Mouse (Mus musculus) cerebellum, postnatal 14 days (tissue): ENCODE results near the gene Gm17606.
A peak's percentile ranks its signal among the peaks of the same experiment; 100 is the strongest.
"Not testable (repeated sequence)": the region's sequence is repeated elsewhere in the genome, so short reads cannot be mapped to it uniquely, and the experiment has no call there.

Source experiments
- DNase-seq, 2 experiments: peaks; one replicate each; pipeline ENCODE4 v3.0.0; 2021; ENCODE audit warnings: mixed read lengths in 2 of 2

The Gm17606 gene

DNA sequence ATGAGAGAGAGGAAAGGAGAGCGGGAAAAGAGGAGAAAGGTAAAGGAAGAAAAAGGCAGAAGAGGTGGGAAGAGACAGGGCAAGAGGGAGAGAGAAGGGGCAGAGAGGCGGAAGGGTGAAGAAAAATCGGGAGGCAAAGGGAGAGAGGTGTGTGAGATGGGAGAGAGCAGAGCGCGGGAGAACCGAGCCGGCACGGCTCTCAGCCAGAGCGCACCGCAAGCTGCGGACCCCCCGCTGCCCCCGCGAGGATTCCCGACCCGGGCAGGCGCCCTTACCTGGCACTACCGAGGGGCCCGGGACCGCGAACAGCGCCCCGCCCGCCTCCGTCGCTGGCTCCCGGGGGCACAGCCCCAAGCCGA, at the start of gene Gm17606:
Gene Gm17606 (plus strand): TSS at position 7 of the 359 bp plus-strand sequence.
- no peak for DNase-seq

DNA sequence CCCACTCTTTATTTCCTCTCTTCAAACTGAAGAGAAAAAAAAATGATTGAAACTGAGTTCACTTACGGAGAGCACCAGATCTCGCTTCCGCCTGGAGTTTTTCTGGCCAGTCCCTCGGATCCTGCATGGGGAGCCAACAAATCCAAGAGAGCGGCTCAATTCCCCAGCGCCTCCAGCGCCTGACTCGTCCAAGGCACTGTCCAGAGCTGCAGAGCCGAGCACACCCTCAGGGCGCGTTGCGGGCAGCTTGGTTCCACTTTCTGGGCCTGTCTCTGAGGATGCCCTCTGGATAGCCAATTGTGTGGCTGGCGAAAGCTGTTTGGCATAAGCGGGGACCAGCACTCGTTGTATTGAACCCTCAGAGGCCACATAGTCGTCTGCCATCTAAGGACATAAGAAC, 49.7 kb upstream of the Gm17606 start:
- no peak for DNase-seq

DNA sequence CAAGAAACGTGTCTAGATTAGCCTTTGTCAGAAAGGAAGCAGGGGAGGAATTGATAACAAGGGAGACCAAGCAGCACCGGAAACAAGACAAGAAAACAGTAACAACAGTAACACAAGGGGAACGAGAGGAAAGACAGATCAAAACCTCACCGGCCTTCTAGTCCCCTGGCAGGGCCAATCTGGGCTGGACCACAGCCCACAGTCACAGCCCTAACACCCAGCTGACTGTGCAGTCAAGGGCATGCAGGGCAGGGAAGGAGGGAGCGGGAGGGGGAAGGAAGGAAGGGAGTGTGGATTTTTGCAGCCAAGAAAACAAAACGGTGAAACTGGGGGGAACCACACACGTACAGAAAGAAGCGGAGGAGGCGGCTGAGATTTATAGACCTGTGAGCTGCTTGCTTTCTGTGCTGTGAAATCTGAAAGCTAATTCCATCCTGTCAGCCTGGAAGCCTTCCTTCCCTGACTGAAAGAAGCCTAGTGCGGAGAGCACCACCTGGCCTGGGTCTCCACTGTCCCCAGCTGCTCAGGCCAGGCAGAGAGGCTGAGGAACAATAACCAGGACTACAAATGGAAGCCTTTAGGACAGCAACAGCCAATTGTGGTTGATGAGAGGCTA, 48.3 kb upstream of the Gm17606 start:
- peak; percentile 31 to 58 for DNase-seq

DNA sequence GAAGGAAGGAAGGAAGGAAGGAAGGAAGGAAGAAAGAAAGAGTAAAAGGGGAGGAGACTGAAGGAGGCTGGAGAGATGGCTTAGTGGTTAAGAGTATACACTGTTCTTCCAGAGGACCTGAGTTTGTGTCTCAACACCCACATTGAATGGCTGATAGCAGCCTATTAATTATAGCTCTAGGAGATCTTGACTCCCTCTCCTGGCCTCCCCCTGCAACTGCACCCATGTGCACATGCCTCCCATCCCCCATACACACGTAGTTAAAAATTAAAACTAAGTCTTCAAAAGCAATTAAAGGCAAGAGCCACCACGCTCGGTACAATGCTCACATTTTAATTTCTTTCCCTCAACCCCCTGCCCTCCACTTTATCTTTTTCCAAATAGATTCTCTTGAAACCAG, 46.7 kb upstream of the Gm17606 start:
- no peak for DNase-seq

DNA sequence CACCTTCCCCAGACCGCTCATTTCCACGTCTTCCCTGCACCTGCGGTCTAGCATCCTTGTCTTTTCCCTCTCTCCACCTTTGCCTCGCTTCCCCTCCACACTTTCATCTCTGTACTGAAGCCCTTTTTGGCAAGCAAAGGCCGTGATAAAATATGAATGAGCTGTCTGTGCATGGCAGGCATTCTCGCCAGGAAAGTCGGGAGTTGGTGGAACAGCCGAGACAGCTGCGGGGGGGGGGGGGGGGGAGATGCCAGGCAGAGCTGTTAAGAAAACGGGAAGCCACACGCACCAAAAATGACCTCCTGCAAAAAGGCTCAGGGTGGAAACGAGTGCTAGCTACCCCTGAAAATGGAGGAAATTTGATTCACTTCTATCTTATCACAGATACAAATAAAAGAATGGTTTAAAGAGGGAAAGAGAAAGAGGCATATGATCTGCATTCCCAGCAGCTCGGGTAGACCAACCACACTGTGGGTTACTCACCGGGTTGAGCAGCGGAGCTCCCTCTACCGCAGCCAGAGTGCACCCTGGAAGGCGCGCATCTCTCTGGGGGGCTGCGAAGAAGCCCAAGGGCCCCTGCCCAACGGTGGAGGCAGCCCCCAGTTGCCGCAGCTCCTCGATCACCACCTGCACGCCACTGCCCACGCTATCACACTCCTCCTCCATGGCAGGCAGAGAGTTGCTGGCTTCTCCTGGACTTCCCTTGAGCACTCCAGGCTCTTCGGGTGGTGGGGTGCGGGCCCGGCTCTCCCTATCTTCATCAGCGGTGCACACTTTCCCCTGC, 45.9 kb upstream of the Gm17606 start:
- no peak for DNase-seq

DNA sequence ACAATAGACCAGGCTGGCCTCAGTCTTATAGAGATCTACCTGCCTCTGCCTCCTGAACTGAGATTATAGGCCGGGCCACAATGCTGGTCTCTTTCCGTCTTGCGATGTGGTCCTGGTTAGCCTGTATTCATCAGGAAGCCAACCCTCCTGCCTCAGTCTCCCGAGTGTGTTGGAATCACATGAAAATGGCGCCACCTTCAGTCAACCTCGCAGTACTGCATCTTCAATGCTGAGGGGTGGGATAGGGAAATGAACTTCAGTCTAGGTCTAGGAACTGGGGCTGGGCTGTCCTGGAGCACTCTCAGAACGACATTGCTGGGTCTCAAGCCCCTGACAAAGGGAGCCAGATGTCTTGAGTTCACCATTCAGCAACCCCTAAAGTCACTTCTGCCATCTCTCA, 43.7 kb upstream of the Gm17606 start:
- no peak for DNase-seq

DNA sequence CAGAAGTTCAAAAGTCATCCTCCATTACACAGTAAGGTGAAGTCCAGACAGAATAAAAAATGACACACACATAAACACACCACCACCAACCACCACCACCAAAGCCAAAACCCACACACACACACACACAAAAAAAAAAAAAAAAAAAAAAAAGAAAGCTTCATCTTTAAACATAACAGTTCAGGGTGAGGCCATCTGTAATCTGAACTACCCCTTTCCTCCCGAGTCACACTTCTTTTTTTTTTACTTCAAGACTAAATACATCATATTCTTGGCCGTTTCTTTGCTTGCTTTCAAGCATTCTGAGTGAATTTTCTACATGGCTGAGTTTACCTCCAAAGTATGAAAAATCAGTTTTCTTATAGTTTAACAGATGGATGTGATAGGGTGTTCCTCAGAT, 39.2 kb upstream of the Gm17606 start:
- no peak for DNase-seq

DNA sequence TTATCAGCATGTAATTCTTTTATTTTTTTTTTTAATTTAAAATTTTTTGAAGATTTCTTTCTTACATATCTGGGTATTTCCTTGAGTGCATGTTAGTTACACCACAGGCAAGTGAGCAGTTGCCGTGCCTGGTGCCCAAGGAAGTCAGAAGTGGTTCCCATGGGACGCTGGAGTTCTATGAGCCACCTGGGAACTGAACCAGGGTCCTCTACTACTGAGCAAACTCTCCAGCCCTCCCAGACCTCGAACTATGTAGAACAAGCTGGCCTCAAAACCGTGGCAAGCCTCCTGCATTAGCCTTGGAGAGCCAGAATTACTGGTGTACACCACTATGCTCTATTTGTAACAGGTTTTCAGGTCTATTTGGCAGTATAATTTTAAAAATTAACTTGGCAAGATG, 38.1 kb upstream of the Gm17606 start:
- DNase-seq = peak; percentile 43 to 59

DNA sequence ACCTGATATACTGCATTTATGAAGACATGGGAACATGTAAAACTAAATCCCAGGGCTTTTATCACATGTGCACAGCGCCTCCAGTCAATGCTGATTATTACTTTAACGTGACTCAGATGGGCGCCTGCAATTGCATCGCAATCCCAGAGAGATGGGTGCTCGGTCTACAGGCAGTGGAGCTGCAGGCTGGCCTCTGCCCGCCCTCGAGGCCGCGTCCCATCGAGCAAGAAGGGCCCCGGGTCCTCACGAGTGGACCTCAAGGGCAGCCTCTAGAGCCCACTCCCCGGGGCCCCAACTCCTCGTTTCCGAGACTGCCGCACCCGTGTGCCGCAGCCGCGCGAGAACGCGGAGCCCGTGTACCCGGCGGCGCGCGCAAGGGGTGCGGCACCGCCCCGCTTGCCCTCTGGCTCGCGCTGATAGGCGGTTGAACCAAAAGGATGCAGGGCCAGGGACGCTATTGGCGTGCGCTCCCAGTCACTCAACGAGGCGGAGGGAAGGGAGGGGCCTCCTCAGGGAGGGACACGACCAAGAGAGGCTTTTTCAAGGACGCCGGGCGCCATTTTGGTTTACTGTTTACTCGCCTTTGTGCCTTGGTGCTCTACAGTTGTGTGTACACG, 37.6 kb upstream of the Gm17606 start:
- DNase-seq = peak; percentile 96 to 97

DNA sequence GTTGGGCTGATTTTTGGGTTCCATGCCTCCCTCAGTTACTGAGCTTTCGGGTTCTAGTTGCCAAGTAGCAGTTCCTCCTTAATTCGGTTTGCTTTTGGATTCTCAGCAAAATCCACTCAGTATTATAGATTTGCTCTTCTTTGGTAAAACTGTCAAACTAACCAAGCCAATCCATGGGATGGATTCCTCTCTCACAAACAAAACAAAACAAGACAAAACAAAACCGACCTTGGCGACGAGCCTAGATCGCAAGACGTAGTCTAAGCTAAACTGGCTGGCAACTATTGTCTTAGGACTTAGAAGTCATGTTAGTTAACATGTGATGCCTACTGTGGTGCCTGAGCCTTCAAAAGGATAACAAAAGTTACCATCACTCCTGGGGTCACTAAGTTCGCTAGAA, 37.1 kb upstream of the Gm17606 start:
- peak in 1 of 2 experiments; percentile 62 for DNase-seq

DNA sequence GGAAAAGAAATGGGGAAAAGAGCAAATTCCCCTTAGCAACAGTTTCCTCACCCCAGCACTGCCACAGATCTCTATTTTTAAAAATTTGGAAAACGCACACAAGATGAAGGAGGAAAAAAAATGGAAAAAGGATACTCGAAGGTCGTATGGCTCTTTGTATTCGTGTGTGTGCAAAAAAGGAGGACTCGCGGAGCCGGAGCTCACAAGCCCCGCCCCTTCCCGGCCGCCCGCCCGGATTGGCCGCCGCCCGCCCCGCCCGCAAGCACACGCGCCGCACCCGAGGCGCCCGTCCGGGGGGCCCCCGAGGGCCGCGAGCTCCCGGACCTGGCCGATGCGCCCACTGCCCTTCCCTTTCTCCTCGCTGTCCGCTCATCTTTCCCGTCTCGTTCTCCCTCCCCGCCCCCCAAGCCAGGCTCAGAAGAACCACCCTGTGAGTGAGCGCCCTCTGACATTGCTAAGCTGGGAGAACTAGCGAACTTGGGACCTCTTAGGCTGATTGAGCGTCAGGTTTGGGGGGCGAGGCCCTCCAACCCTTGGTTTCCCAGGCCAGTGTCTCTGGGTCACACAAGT, 34.9 kb upstream of the Gm17606 start, which contains the start of gene 4931414P19Rik:
Gene 4931414P19Rik (minus strand): TSS at position 242 of the 570 bp plus-strand sequence.
- DNase-seq = peak; percentile 88 to 90

DNA sequence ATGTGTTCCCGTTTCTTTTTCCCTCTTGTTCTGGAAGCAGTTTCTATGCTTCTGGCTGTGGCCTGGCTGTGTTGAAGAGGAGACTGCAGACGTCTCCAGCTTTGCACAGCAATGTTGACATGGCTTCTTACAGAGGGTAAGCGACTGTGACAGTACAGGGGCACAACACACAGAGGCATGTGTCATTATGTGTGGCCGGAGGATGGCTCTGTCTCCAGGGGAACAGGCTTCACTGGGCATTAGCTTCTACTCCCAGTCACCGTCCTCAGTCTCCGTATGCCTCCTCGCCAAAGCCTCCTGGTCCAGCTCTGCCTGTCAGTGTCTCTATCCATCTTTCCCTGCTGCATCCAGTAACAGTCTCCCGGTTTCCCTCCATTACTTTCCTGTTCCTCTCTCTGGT, 33.5 kb upstream of the Gm17606 start:
- no peak for DNase-seq

DNA sequence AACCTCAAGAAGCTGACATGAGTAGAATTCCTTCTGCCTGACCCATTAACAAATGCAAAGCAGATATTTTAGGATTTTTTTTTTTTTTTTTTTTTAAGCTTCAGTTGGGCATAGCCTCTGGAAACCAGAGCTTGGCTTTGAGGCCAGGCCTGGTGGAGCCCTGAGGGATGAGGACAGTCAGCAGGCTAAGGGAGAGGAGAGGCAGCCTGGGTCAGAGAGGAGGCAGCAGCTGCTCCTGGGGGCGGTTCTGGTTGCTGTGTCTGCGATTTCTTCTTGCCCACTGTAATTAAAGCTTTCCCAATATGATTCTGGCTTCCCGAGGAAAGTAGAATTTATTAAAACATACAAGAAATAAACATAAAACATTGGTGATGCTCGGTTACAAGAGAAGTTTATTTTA, 31.5 kb upstream of the Gm17606 start:
- DNase-seq = no peak

DNA sequence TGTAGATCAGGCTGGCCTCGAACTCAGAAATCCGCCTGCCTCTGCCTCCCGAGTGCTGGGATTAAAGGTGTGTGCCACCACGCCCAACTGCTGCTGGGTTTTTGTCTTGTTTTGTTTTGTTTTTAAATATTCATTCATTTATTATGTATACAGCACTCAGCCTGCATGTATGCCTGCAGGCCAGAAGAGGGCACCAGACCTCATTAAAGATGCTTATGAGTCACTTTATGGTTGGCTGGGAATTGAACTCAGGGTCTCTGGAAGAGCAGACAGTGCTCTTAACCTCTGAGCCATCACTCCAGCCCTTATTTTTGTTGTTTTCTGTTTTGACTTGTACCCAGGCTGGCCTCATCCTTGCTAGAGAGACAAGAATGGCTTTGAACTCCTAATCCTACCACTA, 30.8 kb upstream of the Gm17606 start:
- peak in 1 of 2 experiments; percentile 57 for DNase-seq

DNA sequence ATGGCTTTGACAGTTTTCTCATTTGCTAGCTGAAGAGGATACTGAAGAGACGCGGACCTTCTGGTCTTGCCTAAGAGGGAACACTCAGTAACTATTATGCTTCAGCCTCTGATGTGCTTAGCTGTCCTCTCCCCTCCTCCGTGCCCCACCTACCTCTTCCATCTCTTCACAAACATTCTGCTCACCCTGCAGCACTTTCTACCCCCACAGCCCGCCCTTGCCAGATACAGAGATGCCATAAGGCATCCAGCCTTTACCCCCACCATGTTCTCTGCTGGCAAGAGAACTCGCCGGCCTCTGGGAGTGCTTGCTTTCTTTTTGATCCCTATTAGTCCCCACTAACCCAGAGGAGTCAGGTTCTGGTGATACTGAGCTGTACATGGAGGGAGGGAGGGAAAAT, 30.1 kb upstream of the Gm17606 start:
- no peak for DNase-seq

DNA sequence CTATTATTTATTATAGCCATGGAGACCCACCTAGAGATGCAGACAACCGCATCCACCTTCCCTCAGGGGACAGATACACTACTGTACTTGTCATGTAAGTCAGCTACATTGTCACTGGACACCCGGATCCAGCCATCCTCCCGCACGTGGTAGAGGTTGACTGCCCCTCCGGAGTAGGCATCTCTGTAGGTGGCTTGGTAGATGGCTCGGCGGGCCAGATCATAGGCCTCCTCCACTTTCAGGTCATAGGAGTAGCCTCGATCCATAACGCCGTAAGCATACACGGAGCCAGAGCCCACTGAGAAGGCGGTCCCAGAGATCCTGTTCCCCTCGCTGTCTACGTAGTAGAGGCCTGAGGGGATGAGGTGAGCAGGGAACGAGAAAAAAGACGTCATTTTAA, 26.6 kb upstream of the Gm17606 start:
- DNase-seq = not testable (repeated sequence)

DNA sequence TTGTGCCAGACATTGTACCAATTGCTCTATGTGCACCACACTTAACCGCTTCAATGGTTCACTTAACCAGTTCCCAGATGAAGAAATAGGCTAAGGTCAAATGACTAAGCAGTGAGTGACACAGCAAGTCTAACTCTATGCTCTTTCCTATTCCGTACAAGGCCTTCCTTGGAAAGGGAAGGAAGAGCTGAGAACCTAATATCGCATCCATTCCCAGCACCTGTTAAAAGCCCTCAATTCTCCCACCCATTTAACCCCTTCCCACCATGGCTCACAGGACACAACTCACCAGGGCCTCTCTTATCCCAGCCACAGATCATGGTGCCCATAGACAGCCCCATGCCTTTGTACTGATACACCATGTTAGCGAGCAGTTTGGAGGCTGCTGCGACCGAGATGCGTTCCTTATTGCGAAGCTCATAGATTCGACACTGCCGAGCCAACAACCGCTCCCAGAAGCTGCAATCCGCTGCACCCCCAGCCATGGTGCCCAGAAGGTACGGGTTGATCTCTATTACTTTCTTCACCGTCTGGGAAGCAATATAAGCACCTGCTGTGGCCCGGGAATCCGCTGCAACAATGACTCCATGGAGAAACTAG, 24.4 kb upstream of the Gm17606 start:
- no peak for DNase-seq

DNA sequence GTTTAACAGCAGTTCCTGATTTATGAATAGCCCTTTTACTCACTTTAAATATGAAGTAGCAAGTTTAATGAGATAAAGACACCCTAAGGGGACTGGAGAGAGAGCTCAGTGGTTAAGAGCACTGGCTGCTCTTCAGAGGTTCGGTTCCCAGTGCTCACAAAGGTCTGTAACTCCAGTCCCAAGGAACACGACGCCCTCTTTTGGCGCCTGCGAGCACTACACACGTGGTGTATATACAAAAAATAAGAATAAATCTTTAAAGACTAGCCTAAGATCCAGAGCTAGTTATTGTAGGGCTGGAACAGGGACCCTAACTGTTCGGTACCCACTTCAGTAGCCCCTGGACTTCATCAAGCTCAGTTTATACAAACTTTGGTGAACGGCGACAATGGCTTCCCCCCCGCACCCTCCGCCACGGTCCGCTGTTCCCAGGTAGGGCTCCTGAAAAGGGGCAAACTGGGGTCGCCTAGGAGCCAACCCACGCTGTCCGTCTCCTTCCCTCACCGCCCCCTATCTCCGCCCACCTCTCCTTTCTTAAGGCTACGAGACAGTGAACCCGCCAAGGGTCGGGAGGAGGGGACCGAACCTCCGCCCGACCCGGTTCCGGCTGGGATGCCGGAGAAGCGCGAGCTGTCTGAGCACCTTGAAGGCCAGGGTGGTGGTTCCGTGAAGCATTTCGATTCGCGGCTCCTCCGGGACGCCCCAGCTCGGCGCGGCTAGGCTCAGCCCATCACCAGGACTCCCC, 23.4 kb upstream of the Gm17606 start:
- DNase-seq = peak in 1 of 2 experiments; percentile 56

DNA sequence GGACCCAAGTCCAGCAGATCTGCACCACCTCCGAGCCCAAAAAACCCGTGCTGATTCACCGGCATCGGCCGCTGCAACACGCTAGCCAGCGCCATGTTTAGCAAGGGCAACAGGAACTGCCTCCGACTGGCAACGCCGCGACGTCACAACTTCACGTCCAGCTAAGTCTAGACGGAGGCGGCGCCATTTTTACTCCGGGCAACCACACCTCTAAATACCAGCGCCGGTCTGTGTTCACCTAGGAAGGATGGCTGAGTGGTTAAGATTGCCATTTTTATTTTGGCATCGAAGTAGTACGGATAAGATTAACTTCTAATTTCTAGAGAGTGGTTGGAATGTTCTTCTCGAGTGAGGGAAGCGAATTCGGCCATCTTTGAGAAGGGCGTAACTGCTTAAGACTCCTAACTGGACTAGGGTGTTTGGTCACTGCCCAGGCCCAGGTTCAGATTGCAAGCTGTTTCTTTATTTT, 22.8 kb upstream of the Gm17606 start, which contains the start of gene Psmb5:
Gene Psmb5 (minus strand): TSS at position 126 of the 469 bp plus-strand sequence.
- DNase-seq = peak; percentile 91

DNA sequence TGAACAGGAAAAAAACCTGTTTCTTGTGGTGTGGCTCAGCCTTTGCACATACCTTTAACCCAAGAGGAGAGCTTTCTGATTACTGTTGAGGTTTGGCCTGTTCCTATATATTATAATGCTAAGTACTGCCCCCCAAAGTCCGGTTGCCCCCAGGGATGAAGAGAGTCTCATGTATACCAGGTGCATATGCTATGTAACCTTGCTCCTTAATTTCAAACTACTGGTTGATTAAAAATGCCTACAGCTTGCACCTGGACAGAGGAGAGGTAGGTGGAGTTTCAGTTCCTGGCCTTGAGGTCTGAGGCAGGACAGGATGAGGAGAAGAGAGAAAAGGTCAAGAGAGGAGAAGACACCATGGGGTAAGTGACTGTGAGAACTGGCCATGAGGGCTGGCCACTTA, 19.6 kb upstream of the Gm17606 start, which contains the start of gene Psmb11:
Gene Psmb11 (plus strand): TSS at position 301 of the 400 bp plus-strand sequence.
- no peak for DNase-seq

DNA sequence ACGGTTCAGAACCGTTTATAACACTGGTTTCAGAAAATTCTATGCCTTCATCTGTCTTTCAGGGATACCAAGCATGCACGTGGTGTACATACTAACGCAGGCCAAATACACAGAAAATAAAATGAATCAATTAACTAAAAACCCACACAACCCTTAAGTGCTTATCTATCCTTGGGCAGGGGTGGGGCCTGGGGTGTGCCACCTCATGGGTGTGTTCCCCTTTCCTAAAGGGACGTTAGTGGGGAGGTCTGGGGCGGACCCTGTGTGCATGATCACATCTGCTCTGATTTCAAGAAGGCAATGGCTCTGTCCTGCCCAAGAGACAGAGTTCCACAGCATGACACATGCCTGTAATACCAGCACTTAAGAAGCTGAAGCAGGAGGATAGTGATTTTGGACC, 17.4 kb upstream of the Gm17606 start:
- DNase-seq = no peak

DNA sequence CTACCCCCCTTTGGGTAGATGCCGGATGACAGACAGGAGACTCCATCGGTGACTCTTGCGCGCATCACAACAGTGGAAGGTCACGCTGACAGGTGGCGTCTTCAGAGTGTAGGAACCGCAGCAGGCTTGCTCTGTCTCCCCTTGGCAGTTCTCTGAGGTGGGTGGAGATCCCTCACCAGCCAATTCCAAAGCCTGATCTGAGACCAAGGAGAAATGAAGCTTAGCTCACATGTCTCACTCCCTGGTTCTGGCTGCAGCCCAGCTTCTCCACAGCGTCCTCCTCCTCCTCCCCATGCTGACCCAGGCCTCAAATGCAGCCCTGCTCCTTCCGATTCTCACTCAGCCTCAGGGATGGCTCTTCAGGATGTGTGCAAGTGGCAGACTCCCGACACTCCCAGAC, 15.8 kb upstream of the Gm17606 start:
- peak in 1 of 2 experiments; percentile 66 for DNase-seq
